Mouse (Mus musculus): ENCODE measurements around the gene Lmo2.

- TF ChIP-seq CTCF (conservative IDR thresholded peaks at IDR 0.05; ENCODE audit: insufficient read depth, insufficient read length, low read depth, low read length) (no peak), POLR2A (IDR thresholded peaks at IDR 0.05; ENCODE audit: low read depth, low read length) (no peak)
Observed at GRCm38 (mm10) chr2:103971838-103972237, 14.1 kb downstream of the Lmo2 start.

Measured in kidney, adult 2 months (tissue).